Mouse (Mus musculus) kidney, embryonic 16.5 days (tissue): ENCODE measurements around the gene Akap10. TPM values are rescaled to one million over a fixed set of nuclear protein-coding genes. Genes with fewer than 3 reads are reported as not detected.
"Not testable (repeated sequence)": the region's sequence is repeated elsewhere in the genome, so short reads cannot be mapped to it uniquely, and the experiment has no call there.

ENCODE experiments used
- ATAC-seq: fragments of 200-750 bp; cut with Nextera tagmentation; 2 replicates; pipeline ENCODE4 v1.8.0; 2017; ENCODE audit warnings: moderate TSS enrichment; ENCODE audit not compliant: low FRiP score, low TSS enrichment
- H3K27ac ChIP-seq: fragments of 300-500 bp; sonication (generic); 2 replicates; pipeline ENCODE4 v1.5.1; 2014; ENCODE audit warnings: low read length
- H3K27me3 ChIP-seq: fragments of 300-500 bp; sonication (generic); 2 replicates; pipeline ENCODE4 v1.6.1; 2014; ENCODE audit warnings: low read length, control low read depth, mixed read lengths; ENCODE audit not compliant: insufficient read depth
- H3K36me3 ChIP-seq: fragments of 300-500 bp; sonication (generic); 2 replicates; pipeline ENCODE4 v1.6.1; 2014; ENCODE audit warnings: low read length, control low read depth, mixed read lengths; ENCODE audit not compliant: insufficient read depth
- H3K4me1 ChIP-seq: fragments of 300-500 bp; sonication (generic); 2 replicates; pipeline ENCODE4 v1.6.1; 2014; ENCODE audit warnings: low read length, control low read depth, mixed read lengths; ENCODE audit not compliant: insufficient read depth
- H3K4me2 ChIP-seq: fragments of 300-500 bp; sonication (generic); replicated peaks from 2 replicates; pipeline ENCODE4 v1.6.1; 2014; ENCODE audit warnings: low read depth, low read length
- H3K4me3 ChIP-seq: fragments of 300-500 bp; sonication (generic); 2 replicates; pipeline ENCODE4 v1.5.1; 2014; ENCODE audit warnings: mild to moderate bottlenecking, low read length
- H3K9ac ChIP-seq: fragments of 300-500 bp; sonication (generic); replicated peaks from 2 replicates; pipeline ENCODE4 v1.6.1; 2014; ENCODE audit warnings: low read length
- H3K9me3 ChIP-seq: fragments of 300-500 bp; sonication (generic); 2 replicates; pipeline ENCODE4 v1.6.1; 2016; ENCODE audit warnings: low read length, control low read depth
- WGBS: fragments of 180-500 bp; shearing (Covaris S2); extraction: QIAGEN DNeasy Blood & Tissue Kit; methylation state at CpG from one replicate; pipeline ENCODE4 v1.1.7; 2014; 5-methylcytosine and 5-hydroxymethylcytosine counted together
- polyA plus RNA-seq: library from polyadenylated mRNA; unstranded; fragments of >200 nt; fragmentation: Nextera tagmentation; extraction: Ambion mirVana; gene quantifications from 2 replicates; pipeline ENCODE4 v1.2.1, GENCODE M21; 2015

The Akap10 gene
- polyA plus RNA-seq, 1 experiment from 2014 or later: 15.8 TPM

DNA sequence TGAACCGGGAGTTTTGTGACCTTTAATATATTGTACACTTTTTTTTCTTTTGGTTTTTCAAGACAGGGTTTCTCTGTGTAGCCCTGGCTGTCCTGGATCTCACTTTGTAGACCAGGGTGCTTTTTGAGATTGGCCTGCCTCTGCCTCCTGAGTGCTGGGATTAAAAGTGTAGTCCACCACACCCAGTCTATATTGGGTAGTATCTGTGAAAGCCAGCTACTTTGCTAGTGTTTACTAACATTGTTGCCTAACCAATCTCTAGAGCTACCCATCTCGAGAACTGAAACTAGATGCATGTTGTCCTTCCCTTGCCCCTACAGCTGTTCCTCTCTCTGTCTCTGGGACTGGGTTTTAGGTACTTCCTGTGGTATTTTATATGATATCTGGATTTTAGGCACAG lies 30.0 kb upstream of the Akap10 start:
- no peak overlapping the region for H3K9ac ChIP-seq
- H3K9me3 ChIP-seq: no peaks in the 10 kb centered on the region
- ATAC-seq: no peak
- H3K27ac ChIP-seq: no peak overlapping the region
- no peak overlapping the region for H3K4me3 ChIP-seq
- H3K4me2 ChIP-seq: no peak overlapping the region
- H3K4me1 ChIP-seq: peaks cover 5% of the 10 kb centered on the region; the same call in 1 of the 2 replicates
- peaks cover 24% of the 10 kb centered on the region for H3K27me3 ChIP-seq
- no peaks in the 10 kb centered on the region for H3K36me3 ChIP-seq
- WGBS: 82% methylated on average over 2 of the region's 2 CpGs

DNA sequence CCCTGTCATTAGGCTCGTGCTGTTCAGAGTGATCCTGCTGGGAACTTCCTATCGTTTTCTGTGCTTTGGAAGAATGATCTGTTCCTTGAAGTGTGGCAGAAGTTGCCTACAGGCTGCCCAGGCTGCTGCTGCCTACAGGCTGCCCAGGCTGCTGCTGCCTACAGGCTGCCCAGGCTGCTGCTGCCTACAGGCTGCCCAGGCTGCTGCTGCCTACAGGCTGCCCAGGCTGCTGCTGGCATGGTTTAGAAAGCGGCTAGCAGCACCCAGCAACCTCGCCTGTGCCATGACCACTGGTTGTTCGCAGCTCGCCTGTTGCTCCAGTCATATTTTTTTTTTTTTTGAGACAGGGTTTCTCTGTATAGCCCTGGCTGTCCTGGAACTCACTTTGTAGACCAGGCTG lies 28.7 kb upstream of the Akap10 start:
- H3K27me3 ChIP-seq: peaks cover 24% of the 10 kb centered on the region
- not testable (repeated sequence) for H3K4me3 ChIP-seq, H3K4me2 ChIP-seq, H3K9me3 ChIP-seq, H3K27ac ChIP-seq, H3K4me1 ChIP-seq, H3K9ac ChIP-seq, H3K36me3 ChIP-seq, ATAC-seq
- WGBS: 65% methylated on average over 6 of the region's 6 CpGs

- 5% methylated on average over 25 of the region's 25 CpGs for WGBS
- H3K4me1 ChIP-seq: peaks cover 5% of the 10 kb centered on the region; the same call in 1 of the 2 replicates
- H3K27me3 ChIP-seq: peaks cover 24% of the 10 kb centered on the region
- H3K4me2 ChIP-seq: peak overlapping the region; percentile 100
- H3K4me3 ChIP-seq: peak overlapping the region; percentile 65
- peak overlapping the region; percentile 56 for H3K9ac ChIP-seq
- H3K27ac ChIP-seq: no peak overlapping the region
- no peaks in the 10 kb centered on the region for H3K9me3 ChIP-seq
- ATAC-seq: no peak
- H3K36me3 ChIP-seq: no peaks in the 10 kb centered on the region
Measured at GRCm38 (mm10) chr11:61957296-61957813, 27.3 kb upstream of the Akap10 start.

GRCm38 (mm10) chr11:61956572-61957295 lies 26.7 kb upstream of the Akap10 start, which contains the start of gene Specc1:
Gene Specc1 (plus strand): TSS chr11:61956763.
- Histone ChIP-seq H3K36me3 (no peaks in the 10 kb centered on the region), H3K9ac (peak within 1 kb of the TSS; percentile 56), H3K9me3 (no peaks in the 10 kb centered on the region), H3K4me3 (peak within 1 kb of the TSS; percentile 65), H3K4me1 (peaks cover 5% of the 10 kb centered on the region; the same call in 1 of the 2 replicates), H3K27me3 (peaks cover 24% of the 10 kb centered on the region), H3K27ac (no peak within 1 kb of the TSS), H3K4me2 (peak within 1 kb of the TSS; percentile 100)
- WGBS: under 1% methylated on average over 58 of the region's 58 CpGs
- ATAC-seq: peak; percentile 93

- Histone ChIP-seq H3K27ac (no peak overlapping the region), H3K4me1 (peaks cover 5% of the 10 kb centered on the region; the same call in 1 of the 2 replicates), H3K27me3 (peaks cover 24% of the 10 kb centered on the region), H3K4me2 (peak overlapping the region; percentile 100; the same call in 1 of the 2 replicates), H3K4me3 (no peak overlapping the region), H3K9ac (no peak overlapping the region), H3K9me3 (no peaks in the 10 kb centered on the region), H3K36me3 (no peaks in the 10 kb centered on the region)
- 83% methylated on average over 6 of the region's 6 CpGs for WGBS
- no peak for ATAC-seq
Measured at GRCm38 (mm10) chr11:61955951-61956350, 25.9 kb upstream of the Akap10 start.

DNA sequence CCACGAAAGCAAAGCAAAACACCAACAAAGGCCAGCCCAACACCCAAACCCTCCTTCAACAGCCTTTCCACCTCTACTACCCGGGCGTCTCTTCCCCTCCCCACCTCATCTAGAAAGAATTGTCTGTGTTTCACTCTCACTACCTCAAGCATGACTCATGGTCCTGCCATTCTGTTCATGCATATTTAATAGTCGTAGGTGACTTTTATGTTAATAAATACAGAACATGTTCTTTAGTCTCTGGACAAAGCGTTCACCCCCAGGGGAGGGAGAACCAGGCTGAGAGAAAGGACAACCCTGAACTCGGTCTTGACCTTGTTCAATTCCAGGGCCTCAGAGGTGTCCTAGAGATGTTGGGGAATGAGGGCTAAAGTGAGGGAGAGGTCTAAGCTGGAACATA lies 25.1 kb upstream of the Akap10 start:
- Histone ChIP-seq H3K27ac (peak overlapping the region; percentile 43; the same call in 1 of the 2 replicates), H3K9me3 (no peaks in the 10 kb centered on the region), H3K4me1 (peaks cover 5% of the 10 kb centered on the region; the same call in 1 of the 2 replicates), H3K4me2 (no peak overlapping the region), H3K9ac (no peak overlapping the region), H3K36me3 (no peaks in the 10 kb centered on the region), H3K4me3 (no peak overlapping the region), H3K27me3 (peaks cover 24% of the 10 kb centered on the region)
- WGBS: 56% methylated on average over 6 of the region's 6 CpGs
- 0 out of 2 replicates have a peak, but pooled peaks have one; percentile 17 for ATAC-seq

DNA sequence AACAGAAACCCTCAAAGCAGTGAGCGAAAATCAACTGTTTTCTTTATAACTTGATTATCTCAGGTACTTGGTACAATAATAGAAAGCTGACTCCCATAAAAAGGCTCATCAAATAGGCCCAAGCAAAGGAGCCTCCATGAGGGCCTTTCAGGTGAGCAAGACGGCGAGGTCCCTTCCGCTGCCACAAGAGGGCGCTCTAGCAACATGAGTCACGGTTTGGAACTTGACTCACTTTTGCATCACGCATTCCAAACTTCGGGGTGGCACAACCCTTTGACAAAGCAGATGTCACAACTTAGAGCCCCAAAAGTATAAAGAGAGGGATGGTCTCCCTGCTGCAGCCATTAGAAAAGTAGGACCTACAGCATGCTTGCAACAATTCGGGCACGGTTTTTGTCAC lies 20.6 kb upstream of the Akap10 start:
- no peak overlapping the region for H3K9ac ChIP-seq
- no peak overlapping the region for H3K27ac ChIP-seq
- WGBS: 19% methylated on average over 10 of the region's 10 CpGs
- ATAC-seq: no peak
- H3K9me3 ChIP-seq: no peaks in the 10 kb centered on the region
- no peaks in the 10 kb centered on the region for H3K36me3 ChIP-seq
- no peaks in the 10 kb centered on the region for H3K27me3 ChIP-seq
- H3K4me3 ChIP-seq: no peak overlapping the region
- H3K4me1 ChIP-seq: no peaks in the 10 kb centered on the region
- H3K4me2 ChIP-seq: no peak overlapping the region

- 6% methylated on average over 3 of the region's 3 CpGs for WGBS
Measured at GRCm38 (mm10) chr11:61949315-61949714, 19.3 kb upstream of the Akap10 start.

GRCm38 (mm10) chr11:61946608-61947007 lies 16.6 kb upstream of the Akap10 start:
- H3K36me3 ChIP-seq: no peaks in the 10 kb centered on the region
- 95% methylated on average over 4 of the region's 4 CpGs for WGBS
- no peak overlapping the region for H3K4me3 ChIP-seq

More at GRCm38 (mm10) chr11:61949315-61949714, 19.3 kb upstream of the Akap10 start:
- Histone ChIP-seq H3K4me3 (no peak overlapping the region), H3K9me3 (no peaks in the 10 kb centered on the region), H3K9ac (no peak overlapping the region), H3K27ac (no peak overlapping the region), H3K4me1 (no peaks in the 10 kb centered on the region), H3K4me2 (no peak overlapping the region), H3K27me3 (no peaks in the 10 kb centered on the region), H3K36me3 (no peaks in the 10 kb centered on the region)
- no peak for ATAC-seq

GRCm38 (mm10) chr11:61944417-61944816 lies 14.4 kb upstream of the Akap10 start:
- ATAC-seq: no peak
- H3K9ac ChIP-seq: no peak overlapping the region
- H3K36me3 ChIP-seq: no peaks in the 10 kb centered on the region
- H3K27me3 ChIP-seq: no peaks in the 10 kb centered on the region
- no peak overlapping the region for H3K4me3 ChIP-seq
- no peak overlapping the region for H3K4me2 ChIP-seq
- 76% methylated on average over 9 of the region's 9 CpGs for WGBS
- no peak overlapping the region for H3K27ac ChIP-seq
- H3K4me1 ChIP-seq: no peaks in the 10 kb centered on the region
- no peaks in the 10 kb centered on the region for H3K9me3 ChIP-seq

More at GRCm38 (mm10) chr11:61946608-61947007, 16.6 kb upstream of the Akap10 start:
- Histone ChIP-seq H3K4me1 (no peaks in the 10 kb centered on the region), H3K27me3 (no peaks in the 10 kb centered on the region), H3K9ac (no peak overlapping the region), H3K9me3 (no peaks in the 10 kb centered on the region), H3K27ac (no peak overlapping the region), H3K4me2 (no peak overlapping the region)
- ATAC-seq: no peak
